Mouse (Mus musculus): Measurements from ENCODE around the gene 4933427D14Rik.

The 4933427D14Rik gene

DNA sequence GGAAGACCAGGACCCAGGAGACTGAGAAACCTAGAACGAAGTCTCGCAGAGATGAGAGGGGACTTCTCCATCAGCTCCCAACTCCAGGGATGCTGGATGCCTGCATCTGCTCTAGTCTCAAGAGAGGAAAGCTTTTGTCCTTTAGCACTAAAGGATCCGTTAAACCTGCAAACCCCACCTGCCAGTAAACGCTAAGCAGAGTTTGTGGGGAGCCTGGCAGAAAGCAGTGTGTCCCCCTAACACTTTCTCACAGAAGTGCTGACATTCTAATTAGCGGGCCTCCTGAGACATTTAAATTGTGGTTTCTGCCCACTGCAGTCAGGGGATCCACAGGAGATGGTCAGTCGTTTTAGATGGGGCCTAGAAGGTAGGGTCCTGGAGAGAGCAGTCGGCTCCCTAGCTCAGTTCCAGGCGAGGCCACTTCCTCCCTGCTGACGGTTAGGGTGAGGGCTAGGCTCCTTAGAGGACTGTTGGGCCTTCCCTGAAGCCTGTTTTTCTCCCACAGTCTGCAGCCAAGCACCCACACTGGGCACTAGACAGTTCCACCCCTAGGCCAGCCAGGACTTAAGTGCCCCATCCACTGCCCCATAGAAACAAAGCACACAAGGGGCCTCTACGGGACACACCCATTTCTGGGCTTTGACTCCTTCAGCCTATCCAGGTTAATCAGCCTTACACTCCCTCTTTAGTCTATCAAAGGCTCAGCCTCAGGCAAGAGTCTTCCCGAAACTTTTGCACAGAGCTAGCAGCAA is 70.9 kb downstream of the 4933427D14Rik start:
- DNase-seq: no peak

GRCm38 (mm10) chr11:72135383-72136158 is 71.7 kb downstream of the 4933427D14Rik start, which contains the start of gene Pitpnm3:
TSS of gene Pitpnm3 (minus strand) at chr11:72135778.
- DNase-seq: peak; percentile 59

DNA sequence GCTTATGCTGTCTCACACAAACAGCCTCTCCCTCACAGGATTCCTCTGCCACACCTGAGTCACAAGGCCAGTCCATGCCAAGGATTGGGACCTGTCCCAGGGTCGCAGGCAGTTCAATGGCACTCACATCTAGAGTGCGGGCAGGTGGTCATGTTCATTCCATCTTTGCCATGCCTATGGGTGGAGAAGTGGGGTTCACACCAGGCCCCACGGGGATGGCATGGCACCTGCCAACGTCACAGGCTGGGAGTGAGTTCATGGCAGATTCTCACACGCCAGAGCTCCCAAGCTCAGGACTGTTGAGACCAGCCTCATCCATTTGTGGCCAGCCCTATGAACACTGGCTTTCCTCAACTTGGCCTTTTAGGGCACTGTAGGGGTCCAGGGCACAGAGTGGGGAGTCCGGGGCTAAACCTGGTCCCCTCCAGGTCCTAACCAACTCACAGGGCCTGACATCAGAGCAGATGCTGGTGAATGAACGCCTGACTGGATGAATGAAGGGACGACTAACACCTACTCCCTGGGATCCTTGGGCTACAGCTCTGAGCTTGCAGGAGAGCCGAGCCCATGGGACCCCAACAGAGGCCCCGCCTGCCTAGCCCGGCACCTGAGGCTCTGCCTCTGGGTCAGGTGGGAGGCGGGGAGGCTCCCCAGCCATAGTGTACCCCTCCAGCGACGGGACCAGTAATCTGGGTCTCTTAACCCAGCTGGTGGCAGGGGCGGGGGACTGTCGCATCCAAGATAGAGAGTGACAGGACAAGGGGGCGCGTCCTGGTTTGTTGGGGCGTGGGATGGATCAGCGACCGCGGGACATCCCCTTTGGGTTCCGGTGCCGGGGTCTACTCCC is 72.5 kb downstream of the 4933427D14Rik start:
- DNase-seq: no peak

DNA sequence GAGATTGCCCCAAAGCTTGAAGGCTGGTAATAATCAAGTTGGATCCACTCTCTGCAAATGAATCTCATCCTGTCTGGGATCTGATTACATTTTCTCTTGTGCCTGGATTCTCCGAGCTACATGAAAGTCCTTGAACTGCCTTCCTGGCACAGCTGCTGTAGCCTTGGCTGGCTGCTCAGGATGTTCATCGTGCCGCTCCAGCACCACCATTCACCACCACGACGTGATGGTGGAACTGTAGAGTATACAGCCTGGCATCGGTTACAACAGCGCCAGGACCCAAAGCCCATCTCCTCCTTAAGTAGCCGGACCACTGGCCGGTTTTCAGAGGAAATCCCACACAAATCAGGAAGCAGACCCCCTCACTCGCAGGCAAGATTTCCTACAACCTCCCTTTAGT is 74.2 kb downstream of the 4933427D14Rik start:
- no peak for DNase-seq

DNA sequence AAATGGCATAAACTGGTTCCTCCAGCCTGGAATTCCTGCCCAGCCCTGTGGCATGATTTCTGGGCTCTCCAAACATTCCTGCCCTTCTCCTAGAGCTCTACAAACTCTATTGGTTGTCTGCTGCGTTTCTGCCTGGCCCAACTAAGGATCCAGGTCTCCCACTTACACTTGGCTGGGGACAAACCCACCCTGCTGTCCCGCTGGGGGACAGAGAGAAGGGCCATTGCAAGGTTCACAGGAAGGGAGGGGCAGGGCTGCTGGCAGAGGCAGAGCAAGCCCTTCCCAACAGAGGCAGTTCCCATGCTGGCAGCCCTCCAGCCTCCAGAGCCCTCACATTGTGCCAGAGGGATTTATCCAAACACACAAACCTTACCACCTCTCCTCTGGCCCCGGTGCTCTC is 75.0 kb downstream of the 4933427D14Rik start:
- peak; percentile 81 for DNase-seq

DNA sequence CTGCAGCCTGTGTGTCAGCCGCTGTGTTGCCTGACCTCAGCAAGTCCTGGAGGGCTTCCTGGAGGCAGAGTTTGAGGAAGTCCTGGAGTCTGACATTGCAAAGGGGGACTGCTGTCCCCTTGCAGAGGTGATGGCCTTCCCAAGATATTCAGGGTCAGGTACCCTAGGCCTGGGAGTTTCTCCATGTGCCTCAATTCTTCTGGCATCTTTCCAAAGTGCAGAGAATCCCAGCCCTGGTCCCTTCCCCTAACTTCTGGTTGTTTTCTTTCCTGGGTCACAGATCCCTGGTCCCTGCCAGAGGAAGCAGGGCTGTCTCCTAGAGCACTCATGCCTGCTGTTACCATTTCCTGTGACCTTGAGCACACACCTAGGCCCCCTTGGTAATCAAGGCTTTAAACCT is 75.6 kb downstream of the 4933427D14Rik start:
- DNase-seq: no peak

DNA sequence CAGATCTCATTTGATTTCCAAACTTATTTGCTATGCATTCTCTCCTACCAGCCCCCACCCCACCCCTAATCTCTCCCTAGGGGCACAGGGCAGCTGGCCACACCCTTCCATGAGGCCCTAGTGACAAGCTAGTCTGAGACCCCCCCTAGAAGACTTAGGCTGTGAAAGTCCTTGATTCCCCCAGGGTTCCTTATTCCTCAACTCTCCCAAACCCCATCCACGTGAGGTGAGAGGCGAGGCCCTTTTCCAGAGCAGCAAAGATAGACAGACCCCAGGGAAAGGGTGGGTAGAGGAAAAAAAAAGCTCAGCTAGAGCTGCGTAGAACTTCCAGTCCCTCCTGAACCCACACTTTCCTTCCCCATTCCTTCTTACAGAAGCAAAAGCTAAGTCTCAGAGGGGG is 76.4 kb downstream of the 4933427D14Rik start:
- DNase-seq: no peak

- no peak for DNase-seq
Measured at GRCm38 (mm10) chr11:72130472-72130871, 76.8 kb downstream of the 4933427D14Rik start.

GRCm38 (mm10) chr11:72130021-72130420 is 77.2 kb downstream of the 4933427D14Rik start:
- DNase-seq: no peak

DNA sequence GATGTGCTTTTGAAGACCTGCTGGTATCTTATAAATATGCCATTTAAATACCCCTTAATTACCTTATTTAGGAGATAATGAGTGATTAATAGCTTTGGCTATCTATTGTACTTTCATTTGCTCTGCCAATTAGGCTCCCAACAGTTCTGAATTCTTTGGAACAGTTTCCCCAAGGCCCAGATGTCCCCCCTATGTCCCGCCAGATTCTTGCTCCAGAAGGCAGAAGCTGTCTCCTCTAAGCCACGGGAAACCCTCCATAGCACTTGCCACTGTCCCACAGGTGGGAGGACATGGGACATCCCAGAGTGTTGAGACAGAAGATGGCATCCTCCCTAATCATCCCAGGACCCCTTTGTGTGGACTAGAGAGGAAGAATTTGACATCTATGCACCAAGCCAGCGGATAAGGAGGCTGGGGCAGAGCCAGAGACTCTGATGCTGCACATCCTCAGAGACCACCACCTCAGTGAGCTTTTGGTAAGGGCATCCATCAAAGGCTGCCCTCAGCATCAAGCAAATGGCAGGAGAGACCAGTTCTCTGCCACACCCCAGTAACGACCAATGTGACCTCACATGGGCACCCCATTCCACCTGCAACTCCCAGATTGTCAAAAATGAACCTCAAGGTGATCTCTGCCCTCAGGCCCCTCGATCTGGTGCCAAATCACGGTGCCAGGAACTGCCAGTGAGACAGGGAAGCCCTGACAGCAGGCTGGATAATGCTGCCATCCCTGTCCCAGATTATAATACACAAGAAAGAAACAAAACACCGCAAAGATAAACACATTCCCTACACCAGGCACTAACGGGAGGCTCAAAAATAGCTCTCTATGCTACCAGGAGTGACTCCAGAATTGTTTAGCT is 78.0 kb downstream of the 4933427D14Rik start:
- DNase-seq: no peak

GRCm38 (mm10) chr11:72127450-72128189 is 79.6 kb downstream of the 4933427D14Rik start:
- no peak for DNase-seq

DNA sequence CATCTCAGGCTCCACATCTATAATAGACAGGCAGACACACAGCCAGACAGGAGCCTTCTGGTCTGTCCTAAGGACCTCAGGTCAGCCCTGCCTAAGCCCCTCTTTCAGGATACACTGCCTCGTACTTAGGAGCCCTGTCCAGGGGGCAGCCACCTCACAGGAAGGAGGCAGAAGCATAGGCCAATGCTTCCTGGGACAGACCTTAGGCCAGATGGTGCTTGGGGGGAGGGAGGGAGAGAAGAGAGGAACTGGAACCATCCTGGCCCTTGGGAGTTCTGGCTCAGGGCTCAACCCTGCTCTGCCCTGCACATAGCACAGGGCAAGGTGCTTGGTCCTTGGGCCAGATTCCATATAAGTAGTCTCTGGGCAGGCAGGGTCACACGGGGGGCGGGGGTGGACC is 81.5 kb downstream of the 4933427D14Rik start:
- DNase-seq: no peak

GRCm38 (mm10) chr11:72123531-72123930 is 83.7 kb downstream of the 4933427D14Rik start:
- DNase-seq: no peak

DNA sequence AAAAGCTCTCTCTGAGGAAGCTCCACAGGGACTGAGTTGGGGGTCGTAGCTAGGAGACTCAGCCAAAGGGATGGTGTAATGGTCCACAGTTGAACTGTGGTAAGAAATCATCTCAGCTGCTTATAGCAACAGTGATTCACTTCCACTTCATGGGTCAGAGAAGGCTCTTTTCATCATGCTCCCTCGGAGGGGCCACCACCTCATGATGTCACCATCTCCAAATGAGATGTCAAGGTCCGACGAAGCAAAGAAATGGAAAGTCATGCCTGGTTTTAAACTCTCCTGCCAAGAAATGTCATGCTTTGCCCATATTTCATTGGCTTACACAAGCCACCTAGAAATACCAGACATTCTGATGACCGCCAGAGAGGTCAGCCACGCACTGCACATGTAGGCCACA is 86.9 kb downstream of the 4933427D14Rik start:
- no peak for DNase-seq

DNA sequence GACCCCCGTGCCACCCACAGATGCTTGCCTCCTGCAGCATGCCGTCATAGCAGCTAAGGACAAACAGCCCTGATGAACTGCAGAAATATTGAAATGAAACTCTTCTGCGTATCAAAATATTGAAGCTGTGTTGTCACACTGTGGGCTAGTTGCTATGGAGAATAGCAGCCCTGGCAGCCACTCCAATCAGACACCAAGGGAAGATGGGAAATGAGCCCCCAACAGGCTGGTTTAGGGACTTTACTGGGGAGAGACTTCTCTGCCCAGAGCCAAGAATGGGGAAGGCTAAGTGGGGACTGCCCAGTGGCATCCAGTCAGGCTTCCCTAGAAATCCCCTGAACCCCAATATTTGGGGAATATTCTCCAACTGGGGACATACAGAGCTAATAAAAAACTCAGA is 88.6 kb downstream of the 4933427D14Rik start:
- DNase-seq: no peak

DNA sequence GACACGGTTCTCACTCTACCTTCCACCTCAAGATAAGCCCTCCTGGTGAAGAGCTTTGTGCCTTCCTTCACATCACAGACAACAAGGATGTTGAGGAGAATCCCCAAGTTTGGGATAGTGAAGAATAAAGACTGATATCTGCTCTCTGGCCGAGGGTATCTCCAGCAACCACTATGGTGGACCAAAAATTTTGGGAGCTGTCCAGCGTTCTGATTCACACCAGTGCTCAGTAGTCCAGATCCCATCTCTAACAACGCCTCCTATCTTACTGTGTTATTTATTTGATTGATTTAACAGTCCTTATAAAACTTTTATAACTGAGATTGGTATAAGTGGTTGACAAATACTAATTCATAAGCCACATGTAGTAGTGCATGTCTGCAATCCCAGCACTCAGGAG is 94.0 kb downstream of the 4933427D14Rik start:
- DNase-seq: no peak

DNA sequence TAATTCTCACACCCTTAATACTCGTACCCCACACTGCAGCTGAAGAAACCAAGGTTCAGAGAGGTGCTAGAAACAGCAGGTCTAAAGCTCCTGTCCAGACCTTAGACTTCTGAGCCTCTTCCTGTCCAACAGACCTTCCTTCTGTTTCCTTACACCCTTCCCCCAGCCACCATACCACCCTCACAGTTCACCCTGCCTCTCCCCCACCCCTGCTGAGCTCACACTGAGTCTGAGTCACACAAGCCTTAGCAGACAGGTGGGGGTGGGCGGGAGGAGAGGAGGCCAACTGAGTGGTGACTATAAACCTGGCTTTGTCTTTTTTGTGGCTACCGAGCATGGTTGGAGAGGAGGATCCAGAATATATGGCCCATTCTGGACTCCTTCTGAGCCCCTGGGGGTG is 96.5 kb downstream of the 4933427D14Rik start:
- no peak for DNase-seq

- DNase-seq: no peak
Measured at GRCm38 (mm10) chr11:72104223-72104622, 103.0 kb downstream of the 4933427D14Rik start.
